ENCODE assay signal across 8 mouse cellular contexts in genomic region chr13:58403243-58403642, GRCm38 (mm10). TPM values are rescaled to one million over a fixed set of nuclear protein-coding genes. Genes with fewer than 3 reads are reported as not detected.
DNase-seq lines count a peak whose midpoint lies in the region; ATAC-seq and TF ChIP-seq lines count a peak whose summit lies in the region.
"Not testable (repeated sequence)": the region's sequence is repeated elsewhere in the genome, so short reads cannot be mapped to it uniquely, and the experiment has no call there.

Hnrnpk (minus strand) TSS chr13:58403343.

- DNase-seq in adrenal gland, adult 2 months; gastrocnemius, postnatal 4 days (ENCODE audit: low spot score in 2 of 2); hindbrain, embryonic 10.5 days (ENCODE audit: low spot score); layer of hippocampus, adult 18-20 months (ENCODE audit: low spot score in 2 of 2): not testable (repeated sequence)
- peak; percentile 80 for DNase-seq in midbrain, embryonic 11.5 days (ENCODE audit: low spot score, missing footprints)

- not testable (repeated sequence) for H3K9me3 ChIP-seq in hindbrain, embryonic 10.5 days; limb, embryonic 15.5 days; midbrain, embryonic 11.5 days (ENCODE audit: control insufficient read depth, low read length); stomach, embryonic 14.5 days (ENCODE audit: control insufficient read depth, low read depth, low read length)

- not testable (repeated sequence) for TF ChIP-seq POLR2A in embryonic fibroblast, embryonic 13.5 days (IDR thresholded peaks at IDR 0.05; ENCODE audit: low read depth, low read length)

- H3K4me2 ChIP-seq in limb, embryonic 15.5 days, result peak within 1 kb of the TSS; percentile 48
- H3K4me2 ChIP-seq in midbrain, embryonic 11.5 days, result peak within 1 kb of the TSS; percentile 54
- H3K4me2 ChIP-seq in stomach, embryonic 14.5 days (replicated peaks; ENCODE audit: low read depth, low read length), result peak within 1 kb of the TSS; percentile 44

- not testable (repeated sequence) for H3K27me3 ChIP-seq in hindbrain, embryonic 10.5 days (ENCODE audit: insufficient read depth, poor library complexity, severe bottlenecking); limb, embryonic 15.5 days; midbrain, embryonic 11.5 days (ENCODE audit: control insufficient read depth, insufficient read depth, low read length); stomach, embryonic 14.5 days (ENCODE audit: control insufficient read depth, insufficient read depth, low read length)

- H3K36me3 ChIP-seq in hindbrain, embryonic 10.5 days, result peaks cover 31% of the 10 kb centered on the region
- H3K36me3 ChIP-seq in limb, embryonic 15.5 days; midbrain, embryonic 11.5 days (ENCODE audit: control insufficient read depth, insufficient read depth, low read length): not testable (repeated sequence)
- peaks cover 16% of the 10 kb centered on the region for H3K36me3 ChIP-seq in stomach, embryonic 14.5 days (ENCODE audit: control insufficient read depth, insufficient read depth, low read length)

- TF ChIP-seq CTCF in embryonic fibroblast, embryonic 13.5 days (IDR thresholded peaks at IDR 0.05; ENCODE audit: borderline replicate concordance, insufficient read depth, low read length), result not testable (repeated sequence)

- 9% methylated on average over 17 of the region's 17 CpGs for WGBS in hindbrain, embryonic 10.5 days
- 7% methylated on average over 17 of the region's 17 CpGs for WGBS in limb, embryonic 15.5 days
- WGBS in midbrain, embryonic 11.5 days, result 8% methylated on average over 17 of the region's 17 CpGs
- 7% methylated on average over 16 of the region's 17 CpGs for WGBS in stomach, embryonic 14.5 days

- H3K4me1 ChIP-seq in embryonic fibroblast, embryonic 13.5 days (ENCODE audit: control insufficient read depth, insufficient read depth, low read length); limb, embryonic 15.5 days; midbrain, embryonic 11.5 days (ENCODE audit: control insufficient read depth, insufficient read depth, low read length): not testable (repeated sequence)
- H3K4me1 ChIP-seq in hindbrain, embryonic 10.5 days (replicated peaks), result peaks cover 15% of the 10 kb centered on the region; the same call in 1 of the 2 replicates
- peaks cover 11% of the 10 kb centered on the region; the same call in 1 of the 2 replicates for H3K4me1 ChIP-seq in stomach, embryonic 14.5 days (ENCODE audit: control insufficient read depth, insufficient read depth, low read length)

- peak within 1 kb of the TSS; percentile 98 for H3K27ac ChIP-seq in embryonic fibroblast, embryonic 13.5 days (ENCODE audit: insufficient read depth, low read length)
- peak within 1 kb of the TSS; percentile 100 for H3K27ac ChIP-seq in hindbrain, embryonic 10.5 days
- peak within 1 kb of the TSS; percentile 99 for H3K27ac ChIP-seq in limb, embryonic 15.5 days
- H3K27ac ChIP-seq in midbrain, embryonic 11.5 days (ENCODE audit: low read depth, low read length), result peak within 1 kb of the TSS; percentile 98
- peak within 1 kb of the TSS; percentile 99 for H3K27ac ChIP-seq in stomach, embryonic 14.5 days (ENCODE audit: low read length)

- peak within 1 kb of the TSS; percentile 100 for H3K4me3 ChIP-seq in embryonic fibroblast, embryonic 13.5 days (ENCODE audit: insufficient read depth, low read length)
- peak within 1 kb of the TSS; percentile 98 for H3K4me3 ChIP-seq in hindbrain, embryonic 10.5 days
- H3K4me3 ChIP-seq in limb, embryonic 15.5 days, result peak within 1 kb of the TSS; percentile 86
- peak within 1 kb of the TSS; percentile 100 for H3K4me3 ChIP-seq in midbrain, embryonic 11.5 days (ENCODE audit: low read depth, low read length)
- H3K4me3 ChIP-seq in stomach, embryonic 14.5 days (ENCODE audit: low read depth, low read length), result peak within 1 kb of the TSS; percentile 98

- not testable (repeated sequence) for ATAC-seq in limb, embryonic 15.5 days (ENCODE audit: insufficient number of reproducible peaks, low FRiP score, low TSS enrichment, low read depth); midbrain, embryonic 11.5 days (ENCODE audit: low FRiP score); stomach, embryonic 14.5 days (ENCODE audit: insufficient number of reproducible peaks, insufficient read depth, low FRiP score, low read depth)

- peak within 1 kb of the TSS; percentile 99 for H3K9ac ChIP-seq in limb, embryonic 15.5 days
- H3K9ac ChIP-seq in midbrain, embryonic 11.5 days (ENCODE audit: low read length), result peak within 1 kb of the TSS; percentile 100
- H3K9ac ChIP-seq in stomach, embryonic 14.5 days (replicated peaks; ENCODE audit: low read depth, low read length), result peak within 1 kb of the TSS; percentile 100

RNA-seq across cellular contexts. Expression of gene Hnrnpk, which starts in this region (rescaled TPM):
- total RNA-seq in adrenal gland, adult 2 months (2021), result 1,000 to 10,000 TPM in 1 of 2 experiments, 100 to 1,000 TPM in 1; 778 to 1,173 TPM
- 178 and 197 TPM in 2 replicates for polyA plus RNA-seq in adrenal gland, adult 2 months (2012; rRNA removed)
- polyA plus RNA-seq in embryonic fibroblast, embryonic 13.5 days (2011; ENCODE audit: insufficient read length, low read depth, missing spikeins), result 1,418 and 1,755 TPM in 2 replicates
- 100 to 1,000 TPM; 661 to 709 TPM for total RNA-seq in gastrocnemius, postnatal 4 days (2021)
- polyA plus RNA-seq in hindbrain, embryonic 10.5 days (2016; fragmentation: Nextera tagmentation; extraction: Ambion mirVana), result 1,809 and 2,099 TPM in 2 replicates
- 100 to 1,000 TPM; 658 to 684 TPM for total RNA-seq in layer of hippocampus, adult 18-20 months (2021)
- 1,317 and 1,364 TPM in 2 replicates for polyA plus RNA-seq in limb, embryonic 15.5 days (2015; fragmentation: Nextera tagmentation; extraction: Ambion mirVana)
- 2,649 and 2,712 TPM in 2 replicates for polyA plus RNA-seq in midbrain, embryonic 11.5 days (2014; fragmentation: Nextera tagmentation; extraction: Ambion mirVana)
- 1,425 and 1,587 TPM in 2 replicates for polyA plus RNA-seq in stomach, embryonic 14.5 days (2014; fragmentation: Nextera tagmentation; extraction: Ambion mirVana)
